Mouse (Mus musculus) stomach, postnatal 0 days (tissue): ENCODE data around the gene Pde1b. TPM values are rescaled to one million over a fixed set of nuclear protein-coding genes. Genes with fewer than 3 reads are reported as not detected.
A peak's percentile ranks its signal among the peaks of the same experiment; 100 is the strongest.

ENCODE experiments used
- ATAC-seq: fragments of 200-750 bp; cut with Nextera tagmentation; 2 replicates; pipeline ENCODE4 v1.8.0; 2017; ENCODE audit not compliant: low FRiP score, low TSS enrichment
- DNase-seq: peaks from one replicate; pipeline ENCODE4 v3.0.0-alpha.2; 2016; ENCODE audit warnings: low spot score
- H3K27ac ChIP-seq: fragments of 300-500 bp; sonication (generic); replicated peaks from 2 replicates; pipeline ENCODE4 v1.5.1; 2014; ENCODE audit warnings: mild to moderate bottlenecking, control low read depth
- H3K27me3 ChIP-seq: fragments of 300-500 bp; sonication (generic); 2 replicates; pipeline ENCODE4 v1.6.1; 2014; ENCODE audit warnings: low read length; ENCODE audit not compliant: control insufficient read depth, insufficient read depth
- H3K36me3 ChIP-seq: fragments of 300-500 bp; sonication (generic); 2 replicates; pipeline ENCODE4 v1.6.1; 2014; ENCODE audit warnings: low read length, mixed read lengths; ENCODE audit not compliant: control insufficient read depth, insufficient read depth
- H3K4me1 ChIP-seq: fragments of 300-500 bp; sonication (generic); replicated peaks from 2 replicates; pipeline ENCODE4 v1.6.1; 2014; ENCODE audit warnings: antibody characterized with exemption; ENCODE audit not compliant: control insufficient read depth, insufficient read depth
- H3K4me2 ChIP-seq: fragments of 300-500 bp; sonication (generic); replicated peaks from 2 replicates; pipeline ENCODE4 v1.6.1; 2014; ENCODE audit warnings: low read depth, mild to moderate bottlenecking, control low read depth, moderate library complexity
- H3K4me3 ChIP-seq: fragments of 300-500 bp; sonication (generic); 2 replicates; pipeline ENCODE4 v1.5.1; 2014; ENCODE audit warnings: low read depth, low read length, control low read depth
- H3K9ac ChIP-seq: fragments of 300-500 bp; sonication (generic); 2 replicates; pipeline ENCODE4 v1.6.1; 2014; ENCODE audit warnings: mild to moderate bottlenecking, low read length, control low read depth, mixed read lengths
- H3K9me3 ChIP-seq: fragments of 300-500 bp; sonication (generic); 2 replicates; pipeline ENCODE4 v1.6.1; 2016; ENCODE audit warnings: low read length; ENCODE audit not compliant: control insufficient read depth
- CTCF ChIP-seq: IDR thresholded peaks from 2 replicates; pipeline ENCODE4 v1.5.1; 2016; ENCODE audit warnings: antibody characterized with exemption, low read depth, mild to moderate bottlenecking, moderate library complexity
- EP300 ChIP-seq: optimal IDR thresholded peaks from 2 replicates; pipeline ENCODE3; 2016; ENCODE audit warnings: antibody characterized with exemption
- WGBS: fragments of 180-500 bp; shearing (Covaris S2); extraction: QIAGEN DNeasy Blood & Tissue Kit; methylation state at CpG from one replicate; pipeline ENCODE4 v1.1.7; 2014; 5-methylcytosine and 5-hydroxymethylcytosine counted together
- polyA plus RNA-seq: library from polyadenylated mRNA; unstranded; fragments of >200 nt; fragmentation: Nextera tagmentation; extraction: Ambion mirVana; gene quantifications from 2 replicates; pipeline ENCODE4 v1.2.1, GENCODE M21; 2015

Gene Pde1b
- polyA plus RNA-seq, 1 experiment from 2014 or later: 5.0 TPM

DNA sequence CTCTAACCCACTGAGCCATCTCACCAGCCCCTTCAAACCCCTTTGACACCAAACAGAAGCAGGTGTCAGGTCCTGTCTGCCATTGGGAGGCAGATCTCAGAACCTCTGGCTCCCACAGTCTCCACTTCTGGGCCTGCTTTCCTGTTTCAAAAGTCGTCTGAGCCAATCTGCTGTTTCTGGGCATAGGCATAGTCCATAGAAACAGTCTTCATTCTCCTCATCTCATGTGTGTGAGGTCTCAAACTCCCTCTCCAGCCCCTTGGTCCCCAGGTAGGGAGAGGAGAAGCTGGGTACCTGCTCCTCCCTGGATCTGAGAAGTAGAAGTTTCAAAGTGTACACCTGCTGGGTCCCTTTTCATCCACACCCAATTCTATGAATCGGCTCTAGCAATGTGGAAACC is 33.6 kb downstream of the Pde1b start:
- DNase-seq: no peak

GRCm38 (mm10) chr15:103537011-103537821 is 34.4 kb downstream of the Pde1b start:
- H3K27ac ChIP-seq: no peak overlapping the region
- WGBS: 4% methylated on average over 36 of the region's 37 CpGs
- DNase-seq: no peak
- H3K4me1 ChIP-seq: no peaks in the 10 kb centered on the region; the same call in 1 of the 2 replicates
- TF ChIP-seq CTCF (no peak), EP300 (no peak)
- peak; percentile 12; the same call in 1 of the 2 replicates for ATAC-seq
- H3K4me2 ChIP-seq: peak overlapping the region; percentile 90
- peak overlapping the region; percentile 57 for H3K9ac ChIP-seq
- H3K36me3 ChIP-seq: no peaks in the 10 kb centered on the region
- H3K4me3 ChIP-seq: peak overlapping the region; percentile 55
- no peaks in the 10 kb centered on the region for H3K27me3 ChIP-seq
- no peaks in the 10 kb centered on the region for H3K9me3 ChIP-seq

More for the DNA sequence above, 33.6 kb downstream of the Pde1b start:
- TF ChIP-seq EP300: no peak
- no peak for TF ChIP-seq CTCF
- H3K27me3 ChIP-seq: no peaks in the 10 kb centered on the region
- H3K4me2 ChIP-seq: no peak overlapping the region
- no peaks in the 10 kb centered on the region for H3K9me3 ChIP-seq
- H3K27ac ChIP-seq: no peak overlapping the region
- H3K36me3 ChIP-seq: no peaks in the 10 kb centered on the region
- no peaks in the 10 kb centered on the region; the same call in 1 of the 2 replicates for H3K4me1 ChIP-seq
- H3K4me3 ChIP-seq: no peak overlapping the region
- ATAC-seq: no peak
- no peak overlapping the region for H3K9ac ChIP-seq
- 23% methylated on average over 2 of the region's 2 CpGs for WGBS

GRCm38 (mm10) chr15:103537822-103538213 is 35.0 kb downstream of the Pde1b start, which contains the start of gene Ppp1r1a:
TSS of gene Ppp1r1a (minus strand) at chr15:103538003.
- peak; percentile 50 for DNase-seq
- Histone ChIP-seq H3K9ac (peak within 1 kb of the TSS; percentile 57), H3K27ac (no peak within 1 kb of the TSS), H3K4me3 (peak within 1 kb of the TSS; percentile 55), H3K4me1 (no peaks in the 10 kb centered on the region; the same call in 1 of the 2 replicates), H3K27me3 (no peaks in the 10 kb centered on the region), H3K36me3 (no peaks in the 10 kb centered on the region), H3K4me2 (peak within 1 kb of the TSS; percentile 90), H3K9me3 (no peaks in the 10 kb centered on the region)
- ATAC-seq: peak; percentile 63
- TF ChIP-seq EP300 (no peak), CTCF (no peak)
- under 1% methylated on average over 36 of the region's 36 CpGs for WGBS

GRCm38 (mm10) chr15:103539259-103539658 is 36.4 kb downstream of the Pde1b start:
- Histone ChIP-seq H3K4me2 (no peak overlapping the region), H3K4me1 (no peaks in the 10 kb centered on the region; the same call in 1 of the 2 replicates), H3K27me3 (no peaks in the 10 kb centered on the region), H3K36me3 (no peaks in the 10 kb centered on the region), H3K9me3 (no peaks in the 10 kb centered on the region), H3K4me3 (no peak overlapping the region), H3K27ac (no peak overlapping the region), H3K9ac (no peak overlapping the region)
- ATAC-seq: no peak
- WGBS: 52% methylated on average over 2 of the region's 2 CpGs
- no peak for DNase-seq
- no peak for TF ChIP-seq EP300
- TF ChIP-seq CTCF: no peak

DNA sequence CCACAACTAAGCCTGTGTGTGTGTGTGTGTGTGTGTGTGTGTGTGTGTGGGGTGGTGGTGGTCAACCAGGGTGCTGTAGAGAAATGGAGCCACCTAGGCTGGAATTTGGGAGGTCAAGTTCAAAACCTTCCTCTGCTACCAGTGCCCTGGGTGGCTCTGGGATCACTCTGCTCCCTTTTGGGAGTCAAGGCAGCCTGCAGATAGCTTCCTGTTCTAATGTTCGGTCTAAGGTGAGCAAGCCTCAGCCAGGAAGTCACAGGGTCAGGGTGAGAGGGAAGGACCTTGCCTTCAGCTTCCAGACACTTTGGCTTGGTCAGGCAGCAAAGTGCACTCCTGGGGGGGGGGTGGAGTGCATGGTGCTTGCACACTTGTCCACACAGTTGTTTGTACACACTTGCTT is 37.8 kb downstream of the Pde1b start:
- 64% methylated on average over 1 of the region's 1 CpGs for WGBS
- H3K9ac ChIP-seq: no peak overlapping the region
- no peak for TF ChIP-seq CTCF
- TF ChIP-seq EP300: no peak
- no peak for ATAC-seq
- H3K4me2 ChIP-seq: no peak overlapping the region
- H3K4me3 ChIP-seq: no peak overlapping the region
- no peak overlapping the region for H3K27ac ChIP-seq
- H3K4me1 ChIP-seq: no peaks in the 10 kb centered on the region; the same call in 1 of the 2 replicates
- no peaks in the 10 kb centered on the region for H3K36me3 ChIP-seq
- no peaks in the 10 kb centered on the region for H3K27me3 ChIP-seq
- H3K9me3 ChIP-seq: no peaks in the 10 kb centered on the region
- no peak for DNase-seq

GRCm38 (mm10) chr15:103542526-103542925 is 39.7 kb downstream of the Pde1b start:
- Histone ChIP-seq H3K27ac (no peak overlapping the region), H3K9me3 (no peaks in the 10 kb centered on the region), H3K4me1 (no peaks in the 10 kb centered on the region; the same call in 1 of the 2 replicates), H3K4me2 (no peak overlapping the region), H3K36me3 (no peaks in the 10 kb centered on the region), H3K27me3 (no peaks in the 10 kb centered on the region), H3K4me3 (no peak overlapping the region), H3K9ac (no peak overlapping the region)
- no peak for TF ChIP-seq EP300
- no peak for TF ChIP-seq CTCF
- ATAC-seq: no peak
- no peak for DNase-seq
